Mouse (Mus musculus): ENCODE results near the gene 1810055G02Rik. TPM values are rescaled to one million over a fixed set of nuclear protein-coding genes. Genes with fewer than 3 reads are reported as not detected.
A peak's percentile ranks its signal among the peaks of the same experiment; 100 is the strongest.

Gene 1810055G02Rik
- polyA plus RNA-seq, 1 experiment from 2014 or later = 48.2 TPM

GRCm38 (mm10) chr19:3766378-3766777, 58.3 kb downstream of the 1810055G02Rik start:
- peak overlapping the region; percentile 87; the same call in 1 of the 2 replicates for H3K4me2 ChIP-seq (ENCODE audit: low read depth, low read length)
- no peak for ATAC-seq

DNA sequence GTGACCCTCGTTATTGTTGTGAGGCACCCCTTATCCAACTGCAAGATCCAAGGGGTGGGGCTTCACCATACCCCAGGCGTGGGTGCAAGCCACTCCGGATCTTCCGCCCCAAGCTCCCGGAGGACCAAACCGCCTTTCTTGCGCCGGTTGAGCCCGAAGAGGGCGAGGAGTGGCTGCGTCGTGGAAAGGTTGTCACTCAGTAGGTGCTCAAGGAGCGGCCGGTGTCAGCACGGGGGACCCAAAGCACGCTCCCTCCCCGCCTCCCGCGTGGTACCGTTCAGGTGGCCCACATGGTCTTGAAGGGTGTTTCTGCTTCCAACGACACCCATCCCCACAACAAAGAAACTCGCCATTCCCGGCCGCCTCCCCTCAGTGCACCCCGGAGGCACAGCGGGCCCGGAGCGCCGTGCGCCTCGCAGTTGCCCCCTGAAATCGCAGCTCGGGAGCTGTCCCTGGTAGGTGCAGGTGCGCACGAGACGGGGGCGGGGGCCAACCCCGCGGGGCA, 59.2 kb downstream of the 1810055G02Rik start, which contains the start of gene Kmt5b:
Gene Kmt5b, plus strand, starts transcription at position 146 of the 505 bp plus-strand sequence.
- DNase-seq (no peak), ATAC-seq (no peak; the same call in 1 of the 2 replicates)
- H3K9ac ChIP-seq (replicated peaks) = peak within 1 kb of the TSS; percentile 100
- H3K4me1 ChIP-seq (ENCODE audit: insufficient read depth) = peaks cover 15% of the 10 kb centered on the region
- H3K4me2 ChIP-seq (ENCODE audit: low read depth, low read length) = peak within 1 kb of the TSS; percentile 87
- WGBS (ENCODE audit: insufficient replicate concordance) = under 1% methylated on average over 35 of the region's 39 CpGs
- no peaks in the 10 kb centered on the region for H3K27me3 ChIP-seq (ENCODE audit: insufficient read depth, low read length)
- H3K4me3 ChIP-seq (ENCODE audit: low read depth, low read length) = peak within 1 kb of the TSS; percentile 99
- no peaks in the 10 kb centered on the region for H3K9me3 ChIP-seq (ENCODE audit: low read length)
- no peak for TF ChIP-seq EP300 (IDR thresholded peaks at IDR 0.05; ENCODE audit: low read depth)
- no peak for TF ChIP-seq CTCF (IDR thresholded peaks at IDR 0.05; ENCODE audit: low read depth)
- H3K27ac ChIP-seq (ENCODE audit: low read depth) = peak within 1 kb of the TSS; percentile 100
- H3K36me3 ChIP-seq (replicated peaks; ENCODE audit: insufficient read depth, low read length) = 0 out of 2 replicates have a peak, but pooled peaks cover 3% of the 10 kb centered on the region

More at GRCm38 (mm10) chr19:3766378-3766777, 58.3 kb downstream of the 1810055G02Rik start:
- WGBS (ENCODE audit: insufficient replicate concordance) = 86% methylated on average over 5 of the region's 5 CpGs
- H3K4me3 ChIP-seq (ENCODE audit: low read depth, low read length) = no peak overlapping the region
- no peaks in the 10 kb centered on the region for H3K27me3 ChIP-seq (ENCODE audit: insufficient read depth, low read length)
- 0 out of 2 replicates have a peak, but pooled peaks cover 3% of the 10 kb centered on the region for H3K36me3 ChIP-seq (replicated peaks; ENCODE audit: insufficient read depth, low read length)
- no peak overlapping the region for H3K9ac ChIP-seq (replicated peaks)
- no peaks in the 10 kb centered on the region for H3K9me3 ChIP-seq (ENCODE audit: low read length)
- TF ChIP-seq CTCF (IDR thresholded peaks at IDR 0.05; ENCODE audit: low read depth) = no peak
- no peak for TF ChIP-seq EP300 (IDR thresholded peaks at IDR 0.05; ENCODE audit: low read depth)
- H3K27ac ChIP-seq (ENCODE audit: low read depth) = no peak overlapping the region
- peaks cover 15% of the 10 kb centered on the region for H3K4me1 ChIP-seq (ENCODE audit: insufficient read depth)
- DNase-seq = no peak

Other genes with a start within 250 kb of the 1810055G02Rik start
- gene Ppp6r3, start 132.5 kb upstream of the 1810055G02Rik start, polyA plus RNA-seq (2015; fragmentation: Nextera tagmentation; extraction: Ambion mirVana) = 14.5 and 16.4 TPM in 2 replicates
- gene Lrp5, start 21.7 kb upstream of the 1810055G02Rik start, polyA plus RNA-seq (2015; fragmentation: Nextera tagmentation; extraction: Ambion mirVana) = 2.7 and 3.6 TPM in 2 replicates
- 4.7 and 6.2 TPM in 2 replicates for gene Kmt5b, start 59.1 kb downstream of the 1810055G02Rik start, polyA plus RNA-seq (2015; fragmentation: Nextera tagmentation; extraction: Ambion mirVana)
- gene Chka, start 143.5 kb downstream of the 1810055G02Rik start, polyA plus RNA-seq (2015; fragmentation: Nextera tagmentation; extraction: Ambion mirVana) = 24.8 and 48.6 TPM in 2 replicates
- gene Tcirg1, start 198.8 kb downstream of the 1810055G02Rik start, polyA plus RNA-seq (2015; fragmentation: Nextera tagmentation; extraction: Ambion mirVana) = 28.1 and 29.7 TPM in 2 replicates
- 165 and 167 TPM in 2 replicates for gene Ndufs8, start 204.5 kb downstream of the 1810055G02Rik start, polyA plus RNA-seq (2015; fragmentation: Nextera tagmentation; extraction: Ambion mirVana)
- gene Aldh3b1, start 221.5 kb downstream of the 1810055G02Rik start, polyA plus RNA-seq (2015; fragmentation: Nextera tagmentation; extraction: Ambion mirVana) = 9.5 TPM in 2 replicates
- 42.6 and 48.1 TPM in 2 replicates for gene Unc93b1, start 226.9 kb downstream of the 1810055G02Rik start, polyA plus RNA-seq (2015; fragmentation: Nextera tagmentation; extraction: Ambion mirVana)